Mouse (Mus musculus): Measurements from ENCODE around the gene Fam189a1.

GRCm38 (mm10) chr7:65074194-65074593, 82.2 kb downstream of the Fam189a1 start:
- no peak for TF ChIP-seq POLR2A (IDR thresholded peaks at IDR 0.05; ENCODE audit: low read depth, low read length)
- TF ChIP-seq CTCF (conservative IDR thresholded peaks at IDR 0.05; ENCODE audit: insufficient read depth, insufficient read length, low read depth, low read length): no peak

Data from kidney, adult 2 months (tissue).